Mouse (Mus musculus) CH12.LX (cell line): ENCODE measurements at regions not wholly inside any gene's neighbourhood (a gene's known extent, or its start where the extent isn't known, plus 50 kb on each side); places are given as distances from the start of the nearest gene placed in this dataset.

Experiments
- DNase-seq: peaks from one replicate; pipeline ENCODE4 v3.0.0-alpha.2; 2013; ENCODE audit errors: extremely low read depth
- H3K27ac ChIP-seq: 2 replicates; pipeline ENCODE4 v1.5.1; 2012; ENCODE audit warnings: low read depth, mild to moderate bottlenecking, control low read depth, moderate library complexity; ENCODE audit not compliant: insufficient read depth
- H3K27me3 ChIP-seq: replicated peaks from 2 replicates; pipeline ENCODE3; 2012; ENCODE audit warnings: inconsistent platforms
- H3K36me3 ChIP-seq, 2 experiments: replicated peaks in 1 of 2; 2 replicates each; pipeline versions ENCODE3 to v1.6.1; 2012; ENCODE audit warnings: inconsistent platforms in 1 of 2, low read length in 1 of 2, mild to moderate bottlenecking in 1 of 2, mixed read lengths in 1 of 2, moderate library complexity in 1 of 2; ENCODE audit not compliant: control insufficient read depth in 1 of 2, insufficient read depth in 1 of 2
- H3K4me1 ChIP-seq, 2 experiments: 2 replicates each; pipeline ENCODE4 v1.6.1; 2012; ENCODE audit warnings: inconsistent platforms in 1 of 2, moderate library complexity in 1 of 2; ENCODE audit not compliant: insufficient read depth in 2 of 2, control insufficient read depth in 1 of 2
- H3K4me2 ChIP-seq: 2 replicates; pipeline ENCODE4 v1.6.1; 2012; ENCODE audit warnings: low read depth, mild to moderate bottlenecking, control low read depth; ENCODE audit not compliant: poor library complexity, insufficient read depth, severe bottlenecking
- H3K4me3 ChIP-seq, 3 experiments: fragments of 150-350 bp in 1 of 3; sonication (generic) in 1 of 3; replicated peaks in 1 of 3; 2 replicates each; pipeline versions ENCODE3 to v1.5.1; 2011 to 2012; ENCODE audit warnings: low read depth in 2 of 3, low read length in 2 of 3, mild to moderate bottlenecking in 2 of 3, moderate library complexity in 2 of 3, control low read depth in 1 of 3, improper control_type of control experiment in 1 of 3, inconsistent platforms in 1 of 3, mixed read lengths in 1 of 3; ENCODE audit not compliant: poor library complexity in 1 of 3
- H3K79me2 ChIP-seq: replicated peaks from 2 replicates; pipeline ENCODE4 v1.6.1; 2012; ENCODE audit warnings: mild to moderate bottlenecking, moderate library complexity; ENCODE audit not compliant: control insufficient read depth, poor library complexity, insufficient read depth, severe bottlenecking; ENCODE audit errors: extremely low read depth
- H3K9ac ChIP-seq: 2 replicates; pipeline ENCODE4 v1.6.1; 2012; ENCODE audit warnings: low read depth, mild to moderate bottlenecking, control low read depth, moderate library complexity; ENCODE audit not compliant: insufficient read depth
- H3K9me3 ChIP-seq: replicated peaks from 2 replicates; pipeline ENCODE3; 2012; ENCODE audit warnings: low read length, inconsistent platforms, mixed read lengths
- BHLHE40 ChIP-seq: IDR thresholded peaks from 2 replicates; pipeline ENCODE4 v1.6.1; 2011; ENCODE audit warnings: mild to moderate bottlenecking, low read depth, low read length, improper control_type of control experiment
- CHD1 ChIP-seq: IDR thresholded peaks from 2 replicates; pipeline ENCODE4 v1.6.1; 2012; ENCODE audit warnings: low read depth, low read length, improper control_type of control experiment, inconsistent platforms
- E2F4 ChIP-seq: IDR thresholded peaks from 2 replicates; pipeline ENCODE4 v1.6.1; 2011; ENCODE audit warnings: low read depth, low read length, improper control_type of control experiment; ENCODE audit not compliant: insufficient replicate concordance
- ELF1 ChIP-seq: IDR thresholded peaks from 2 replicates; pipeline ENCODE4 v1.6.1; 2014; ENCODE audit warnings: low read depth, mild to moderate bottlenecking, inconsistent platforms, low read length, improper control_type of control experiment
- GABPA ChIP-seq: IDR thresholded peaks from 2 replicates; pipeline ENCODE4 v1.6.1; 2012; ENCODE audit warnings: low read depth, low read length, improper control_type of control experiment, inconsistent platforms; ENCODE audit not compliant: insufficient replicate concordance
- JUN ChIP-seq: IDR thresholded peaks from 2 replicates; pipeline ENCODE4 v1.6.1; 2011; ENCODE audit warnings: low read depth, mild to moderate bottlenecking, low read length, improper control_type of control experiment, moderate library complexity; ENCODE audit not compliant: insufficient read depth
- JUND ChIP-seq: conservative IDR thresholded peaks from 2 replicates; pipeline ENCODE4 v1.6.1; 2011; ENCODE audit warnings: low read depth, low read length, improper control_type of control experiment
- KAT2A ChIP-seq: IDR thresholded peaks from 2 replicates; pipeline ENCODE4 v1.6.1; 2012; ENCODE audit warnings: low read length, improper control_type of control experiment, inconsistent platforms; ENCODE audit not compliant: insufficient replicate concordance
- MAFK ChIP-seq: IDR thresholded peaks from 2 replicates; pipeline ENCODE4 v1.6.1; 2011; ENCODE audit warnings: low read length, improper control_type of control experiment; ENCODE audit not compliant: insufficient replicate concordance
- MAX ChIP-seq: IDR thresholded peaks from 2 replicates; pipeline ENCODE4 v1.6.1; 2011; ENCODE audit warnings: low read length, improper control_type of control experiment
- MXI1 ChIP-seq: IDR thresholded peaks from 2 replicates; pipeline ENCODE4 v1.6.1; 2011; ENCODE audit warnings: mild to moderate bottlenecking, low read depth, low read length, improper control_type of control experiment
- MYC ChIP-seq: IDR thresholded peaks from 2 replicates; pipeline ENCODE4 v1.6.1; 2011; ENCODE audit warnings: low read depth, mild to moderate bottlenecking, improper control_type of control experiment, low read length
- NRF1 ChIP-seq: IDR thresholded peaks from 2 replicates; pipeline ENCODE4 v1.6.1; 2014; ENCODE audit warnings: low read depth, mild to moderate bottlenecking, inconsistent platforms, low read length, improper control_type of control experiment, moderate library complexity
- PAX5 ChIP-seq: IDR thresholded peaks from 2 replicates; pipeline ENCODE4 v1.6.1; 2012; ENCODE audit warnings: low read length, inconsistent platforms, mixed read lengths
- POLR2A ChIP-seq: IDR thresholded peaks from 2 replicates; pipeline ENCODE4 v1.6.1; 2011; ENCODE audit warnings: low read depth, mild to moderate bottlenecking, improper control_type of control experiment, low read length
- RAD21 ChIP-seq: IDR thresholded peaks from 2 replicates; pipeline ENCODE4 v1.6.1; 2011; ENCODE audit warnings: low read depth, mild to moderate bottlenecking, low read length, improper control_type of control experiment, moderate library complexity
- RCOR1 ChIP-seq: conservative IDR thresholded peaks from 2 replicates; pipeline ENCODE4 v1.6.1; 2012; ENCODE audit warnings: low read depth, mild to moderate bottlenecking, inconsistent platforms, low read length, improper control_type of control experiment
- SIN3A ChIP-seq: IDR thresholded peaks from 2 replicates; pipeline ENCODE4 v1.6.1; 2012; ENCODE audit warnings: low read length, improper control_type of control experiment, inconsistent platforms
- SMC3 ChIP-seq: IDR thresholded peaks from 2 replicates; pipeline ENCODE4 v1.6.1; 2011; ENCODE audit warnings: low read depth, low read length, improper control_type of control experiment
- TCF12 ChIP-seq: IDR thresholded peaks from 2 replicates; pipeline ENCODE4 v1.6.1; 2014; ENCODE audit warnings: low read depth, mild to moderate bottlenecking, inconsistent platforms, low read length, improper control_type of control experiment
- UBTF ChIP-seq: IDR thresholded peaks from 2 replicates; pipeline ENCODE4 v1.6.1; 2012; ENCODE audit warnings: low read depth, mild to moderate bottlenecking, inconsistent platforms, low read length, improper control_type of control experiment, moderate library complexity
- USF1 ChIP-seq: IDR thresholded peaks from 2 replicates; pipeline ENCODE4 v1.6.1; 2014; ENCODE audit warnings: low read depth, mild to moderate bottlenecking, inconsistent platforms, low read length, improper control_type of control experiment
- USF2 ChIP-seq: conservative IDR thresholded peaks from 2 replicates; pipeline ENCODE4 v1.6.1; 2011; ENCODE audit warnings: low read depth, low read length, improper control_type of control experiment
- ZKSCAN1 ChIP-seq: IDR thresholded peaks from 2 replicates; pipeline ENCODE4 v1.6.1; 2012; ENCODE audit warnings: low read depth, inconsistent platforms, low read length, improper control_type of control experiment, borderline replicate concordance
- ZMIZ1 ChIP-seq: IDR thresholded peaks from 2 replicates; pipeline ENCODE4 v1.6.1; 2012; ENCODE audit warnings: low read depth, mild to moderate bottlenecking, inconsistent platforms, low read length, improper control_type of control experiment
- ZNF384 ChIP-seq: IDR thresholded peaks from 2 replicates; pipeline ENCODE4 v1.6.1; 2012; ENCODE audit warnings: low read depth, low read length, improper control_type of control experiment, inconsistent platforms
- dilution Hi-C: fragments of 300-500 bp; cut with MboI; formaldehyde crosslinking; loops from 2 replicates; pipeline ENCODE4 v1.14.3; 2020; ENCODE audit warnings: low sequenced_read_pairs; ENCODE audit not compliant: extremely low pct_unique_long_range_greater_than_20kb, extremely low pct_ligation_motif_present
- in situ Hi-C: fragments of 300-500 bp; cut with MboI; formaldehyde crosslinking; loops from 3 replicates; pipeline ENCODE4 v1.14.3; 2019; ENCODE audit warnings: low sequenced_read_pairs, low pct_ligation_motif_present, low pct_unique_long_range_greater_than_20kb, mixed read lengths

GRCm38 (mm10) chr14:100426399-100426798 lies 141.9 kb upstream of the Klf12 start:
- dilution Hi-C loops (no loop called here), in situ Hi-C loops (no loop called here)
- Histone ChIP-seq H3K4me2 (no peak overlapping the region), H3K9ac (no peak overlapping the region), H3K4me1 (0 out of 4 replicates have a peak, but pooled peaks cover 0 to 3% of the 10 kb centered on the region in 2 experiments), H3K4me3 (no peak overlapping the region), H3K36me3 (no peaks in the 10 kb centered on the region), H3K27ac (no peak overlapping the region), H3K27me3 (no peaks in the 10 kb centered on the region), H3K79me2 (no peaks in the 10 kb centered on the region), H3K9me3 (no peaks in the 10 kb centered on the region)
- DNase-seq = no peak
- TF ChIP-seq USF1 (no peak), NRF1 (no peak), ZNF384 (no peak), UBTF (no peak), JUND (no peak), MYC (no peak), ZKSCAN1 (no peak), CHD1 (no peak), RAD21 (no peak), MAX (no peak), JUN (no peak), MAFK (no peak), E2F4 (no peak)

- 0 out of 4 replicates have a peak, but pooled peaks cover 0 to 3% of the 10 kb centered on the region in 2 experiments for H3K4me1 ChIP-seq
- dilution Hi-C loops (no loop called here), in situ Hi-C loops (no loop called here)
- H3K27me3 ChIP-seq = no peaks in the 10 kb centered on the region
- H3K36me3 ChIP-seq = no peaks in the 10 kb centered on the region
- TF ChIP-seq ZKSCAN1 (no peak), BHLHE40 (no peak), USF1 (no peak), SMC3 (no peak), USF2 (no peak), ZMIZ1 (no peak), KAT2A (no peak), TCF12 (no peak), GABPA (no peak), MXI1 (no peak), UBTF (no peak), SIN3A (no peak), RCOR1 (no peak), PAX5 (no peak), POLR2A (no peak), MAX (no peak), ELF1 (no peak), JUN (no peak)
- H3K9me3 ChIP-seq = no peaks in the 10 kb centered on the region
- no peak overlapping the region for H3K4me3 ChIP-seq
- H3K27ac ChIP-seq = no peak overlapping the region
- H3K9ac ChIP-seq = no peak overlapping the region
- no peak for DNase-seq
- no peak overlapping the region for H3K4me2 ChIP-seq
- H3K79me2 ChIP-seq = no peaks in the 10 kb centered on the region
These were observed 139.3 kb upstream of the Klf12 start for GRCm38 (mm10) chr14:100423790-100424189.
